Mouse (Mus musculus) forebrain, postnatal 0 days (tissue): ENCODE measurements at regions not wholly inside any gene's neighbourhood (a gene's known extent, or its start where the extent isn't known, plus 50 kb on each side); places are given as distances from the start of the nearest gene placed in this dataset.

Source experiments
- ATAC-seq: fragments of 200-750 bp; cut with Nextera tagmentation; 2 replicates; pipeline ENCODE4 v1.8.0; 2017; ENCODE audit warnings: mild to moderate bottlenecking, moderate library complexity
- DNase-seq: peaks from one replicate; pipeline ENCODE4 v3.0.0-alpha.2; 2015
- H3K27ac ChIP-seq: fragments of 300-500 bp; sonication (generic); 2 replicates; pipeline ENCODE4 v1.5.1; 2014; ENCODE audit warnings: low read depth, mild to moderate bottlenecking, antibody characterized with exemption, low read length, moderate library complexity, mixed read lengths
- H3K27me3 ChIP-seq: fragments of 300-500 bp; sonication (generic); 2 replicates; pipeline ENCODE4 v1.6.1; 2014; ENCODE audit warnings: mild to moderate bottlenecking, low read length, mixed read lengths; ENCODE audit not compliant: insufficient read depth
- H3K36me3 ChIP-seq: fragments of 300-500 bp; sonication (generic); 2 replicates; pipeline ENCODE4 v1.6.1; 2014; ENCODE audit warnings: mild to moderate bottlenecking, moderate library complexity; ENCODE audit not compliant: insufficient read depth
- H3K4me1 ChIP-seq: fragments of 300-500 bp; sonication (generic); 2 replicates; pipeline ENCODE4 v1.6.1; 2014; ENCODE audit warnings: antibody characterized with exemption; ENCODE audit not compliant: insufficient read depth
- H3K4me2 ChIP-seq: fragments of 300-500 bp; sonication (generic); 2 replicates; pipeline ENCODE4 v1.6.1; 2014; ENCODE audit warnings: low read depth, mild to moderate bottlenecking, moderate library complexity
- H3K4me3 ChIP-seq: fragments of 300-500 bp; sonication (generic); 2 replicates; pipeline ENCODE4 v1.5.1; 2014; ENCODE audit warnings: low read depth, low read length, mixed read lengths
- H3K9ac ChIP-seq: fragments of 300-500 bp; sonication (generic); 2 replicates; pipeline ENCODE4 v1.6.1; 2014; ENCODE audit warnings: mild to moderate bottlenecking
- H3K9me3 ChIP-seq: fragments of 300-500 bp; sonication (generic); 2 replicates; pipeline ENCODE4 v1.6.1; 2016; ENCODE audit warnings: low read length
- CTCF ChIP-seq: sonication (generic); IDR thresholded peaks from 2 replicates; pipeline ENCODE4 v1.5.1; 2016; ENCODE audit warnings: antibody characterized with exemption, control low read depth, low read depth
- WGBS: fragments of 180-500 bp; shearing (Covaris S2); extraction: QIAGEN DNeasy Blood & Tissue Kit; methylation state at CpG from one replicate; pipeline ENCODE4 v1.1.7; 2014; 5-methylcytosine and 5-hydroxymethylcytosine counted together

GRCm38 (mm10) chr6:31077216-31077615 lies 118.3 kb upstream of the Klf14 start:
- no peak for ATAC-seq
- TF ChIP-seq CTCF = no peak
- no peak overlapping the region for H3K4me2 ChIP-seq
- H3K9ac ChIP-seq = no peak overlapping the region
- H3K9me3 ChIP-seq = no peaks in the 10 kb centered on the region
- 76% methylated on average over 9 of the region's 9 CpGs for WGBS
- H3K27me3 ChIP-seq = no peaks in the 10 kb centered on the region
- no peak overlapping the region for H3K27ac ChIP-seq
- H3K36me3 ChIP-seq = no peaks in the 10 kb centered on the region
- no peaks in the 10 kb centered on the region for H3K4me1 ChIP-seq
- DNase-seq = no peak
- H3K4me3 ChIP-seq = no peak overlapping the region

DNA sequence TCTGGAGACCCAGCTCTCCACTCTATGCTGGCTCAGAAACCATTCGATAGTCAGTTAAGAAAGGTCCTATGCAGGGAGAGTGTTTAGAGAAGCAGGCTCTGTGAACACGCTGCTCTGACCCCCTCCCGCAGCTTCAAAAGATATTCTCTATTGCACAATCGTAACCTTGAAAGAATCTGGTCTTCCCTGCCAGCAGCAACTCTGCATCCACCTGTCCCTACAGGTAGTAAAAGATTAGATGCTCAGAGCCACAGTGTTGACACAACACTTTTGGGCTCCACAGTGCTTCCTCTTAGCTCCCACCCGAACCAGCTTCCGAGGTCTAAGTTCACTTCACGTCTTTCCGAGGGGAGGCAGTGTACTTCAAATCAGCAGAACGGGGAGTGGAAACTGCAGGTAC lies 118.9 kb upstream of the Klf14 start:
- whole genome bisulfite sequencing = 86% methylated on average over 9 of the region's 9 CpGs
- H3K9ac ChIP-seq = no peak overlapping the region
- no peak for TF ChIP-seq CTCF

GRCm38 (mm10) chr6:31078413-31078812 lies 119.5 kb upstream of the Klf14 start:
- 75% methylated on average over 6 of the region's 6 CpGs for WGBS
- no peak overlapping the region for H3K4me2 ChIP-seq
- no peak for TF ChIP-seq CTCF
- no peak overlapping the region for H3K4me3 ChIP-seq
- no peaks in the 10 kb centered on the region for H3K36me3 ChIP-seq
- H3K27me3 ChIP-seq = no peaks in the 10 kb centered on the region
- H3K9ac ChIP-seq = no peak overlapping the region
- H3K27ac ChIP-seq = no peak overlapping the region
- ATAC-seq = no peak
- H3K4me1 ChIP-seq = no peaks in the 10 kb centered on the region
- no peaks in the 10 kb centered on the region for H3K9me3 ChIP-seq
- DNase-seq = no peak

More for the DNA sequence above, 118.9 kb upstream of the Klf14 start:
- Histone ChIP-seq H3K9me3 (no peaks in the 10 kb centered on the region), H3K27me3 (no peaks in the 10 kb centered on the region), H3K4me3 (no peak overlapping the region), H3K4me2 (no peak overlapping the region), H3K36me3 (no peaks in the 10 kb centered on the region), H3K4me1 (no peaks in the 10 kb centered on the region), H3K27ac (no peak overlapping the region)
- DNase-seq (no peak), ATAC-seq (no peak)

- no peaks in the 10 kb centered on the region for H3K27me3 ChIP-seq
- H3K36me3 ChIP-seq = no peaks in the 10 kb centered on the region
- no peak for TF ChIP-seq CTCF
- no peak overlapping the region for H3K4me2 ChIP-seq
- H3K27ac ChIP-seq = no peak overlapping the region
- WGBS = 51% methylated on average over 14 of the region's 14 CpGs
- H3K9ac ChIP-seq = no peak overlapping the region
- ATAC-seq = peak; percentile 34
- no peak for DNase-seq
- no peaks in the 10 kb centered on the region for H3K9me3 ChIP-seq
- no peaks in the 10 kb centered on the region for H3K4me1 ChIP-seq
- H3K4me3 ChIP-seq = no peak overlapping the region
These were observed 120.8 kb upstream of the Klf14 start for GRCm38 (mm10) chr6:31079586-31080259.

GRCm38 (mm10) chr6:31080279-31080678 lies 121.4 kb upstream of the Klf14 start:
- Histone ChIP-seq H3K9me3 (no peaks in the 10 kb centered on the region), H3K4me1 (no peaks in the 10 kb centered on the region), H3K4me3 (no peak overlapping the region), H3K9ac (no peak overlapping the region), H3K36me3 (no peaks in the 10 kb centered on the region), H3K4me2 (no peak overlapping the region), H3K27me3 (no peaks in the 10 kb centered on the region), H3K27ac (no peak overlapping the region)
- no peak for TF ChIP-seq CTCF
- ATAC-seq (no peak), DNase-seq (no peak)
- 94% methylated on average over 4 of the region's 4 CpGs for WGBS

DNA sequence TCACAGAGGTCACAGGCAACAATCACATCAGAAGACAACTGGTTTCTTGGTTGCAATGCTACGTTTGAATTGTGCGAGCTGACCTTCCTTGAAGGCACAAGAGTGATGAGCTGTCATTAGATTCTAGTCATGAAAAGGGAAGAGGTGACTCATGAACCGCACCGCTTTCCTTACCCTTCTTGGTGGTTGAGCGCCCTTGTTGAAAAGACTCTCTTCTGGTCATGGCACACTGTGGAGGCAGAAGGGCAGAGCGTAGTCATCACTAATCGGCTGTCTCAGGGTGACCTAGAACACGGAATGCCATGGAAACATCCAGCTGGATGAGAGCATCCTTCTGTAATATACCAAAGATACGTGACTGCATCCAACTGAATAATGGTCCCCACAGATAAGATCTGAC lies 121.8 kb upstream of the Klf14 start:
- Histone ChIP-seq H3K9me3 (no peaks in the 10 kb centered on the region), H3K27ac (no peak overlapping the region), H3K4me3 (no peak overlapping the region), H3K4me2 (no peak overlapping the region), H3K36me3 (no peaks in the 10 kb centered on the region), H3K27me3 (no peaks in the 10 kb centered on the region), H3K4me1 (no peaks in the 10 kb centered on the region), H3K9ac (no peak overlapping the region)
- TF ChIP-seq CTCF = no peak
- DNase-seq (no peak), ATAC-seq (no peak)
- 94% methylated on average over 9 of the region's 9 CpGs for WGBS

GRCm38 (mm10) chr6:31081238-31081637 lies 122.4 kb upstream of the Klf14 start:
- Histone ChIP-seq H3K4me2 (no peak overlapping the region), H3K36me3 (no peaks in the 10 kb centered on the region), H3K4me1 (no peaks in the 10 kb centered on the region), H3K9me3 (no peaks in the 10 kb centered on the region), H3K27ac (no peak overlapping the region), H3K9ac (no peak overlapping the region), H3K27me3 (no peaks in the 10 kb centered on the region), H3K4me3 (no peak overlapping the region)
- WGBS = 85% methylated on average over 9 of the region's 9 CpGs
- ATAC-seq (no peak), DNase-seq (no peak)
- TF ChIP-seq CTCF = no peak
